Mouse (Mus musculus) heart, embryonic 15.5 days (tissue): ENCODE measurements around the gene Myd88. TPM values are rescaled to one million over a fixed set of nuclear protein-coding genes. Genes with fewer than 3 reads are reported as not detected.

Experiments
- ATAC-seq: fragments of 200-750 bp; cut with Nextera tagmentation; replicated peaks from 2 replicates; pipeline ENCODE4 v1.8.0; 2017; ENCODE audit warnings: low read depth, moderate TSS enrichment; ENCODE audit not compliant: insufficient number of reproducible peaks, insufficient read depth, low FRiP score
- H3K27ac ChIP-seq: fragments of 300-500 bp; sonication (generic); 2 replicates; pipeline ENCODE4 v1.5.1; 2015; ENCODE audit warnings: mild to moderate bottlenecking, inconsistent platforms
- H3K27me3 ChIP-seq: fragments of 300-500 bp; sonication (generic); 2 replicates; pipeline ENCODE4 v1.6.1; 2015; ENCODE audit warnings: inconsistent platforms
- H3K36me3 ChIP-seq: fragments of 300-500 bp; sonication (generic); 2 replicates; pipeline ENCODE4 v1.6.1; 2015; ENCODE audit warnings: mild to moderate bottlenecking, inconsistent platforms
- H3K4me1 ChIP-seq: fragments of 300-500 bp; sonication (generic); replicated peaks from 2 replicates; pipeline ENCODE4 v1.6.1; 2015; ENCODE audit warnings: inconsistent platforms
- H3K4me2 ChIP-seq: fragments of 300-500 bp; sonication (generic); 2 replicates; pipeline ENCODE4 v1.6.1; 2015; ENCODE audit warnings: inconsistent platforms, mild to moderate bottlenecking, moderate library complexity
- H3K4me3 ChIP-seq: fragments of 300-500 bp; sonication (generic); 2 replicates; pipeline ENCODE4 v1.5.1; 2015; ENCODE audit warnings: mild to moderate bottlenecking, inconsistent platforms
- H3K9ac ChIP-seq: fragments of 300-500 bp; sonication (generic); 2 replicates; pipeline ENCODE4 v1.6.1; 2015; ENCODE audit warnings: mild to moderate bottlenecking, inconsistent platforms
- H3K9me3 ChIP-seq: fragments of 300-500 bp; sonication (generic); replicated peaks from 2 replicates; pipeline ENCODE4 v1.6.1; 2016; ENCODE audit warnings: inconsistent platforms
- WGBS: fragments of 180-500 bp; shearing (Covaris S2); methylation state at CpG from one replicate; pipeline ENCODE4 v1.1.7; 2015; ENCODE audit warnings: mixed read lengths; 5-methylcytosine and 5-hydroxymethylcytosine counted together
- polyA plus RNA-seq: library from polyadenylated mRNA; unstranded; fragments of >200 nt; fragmentation: Nextera tagmentation; extraction: Ambion mirVana; gene quantifications from 2 replicates; pipeline ENCODE4 v1.2.1, GENCODE M21; 2015

Myd88 gene
- polyA plus RNA-seq, 1 experiment from 2014 or later: 14.9 TPM

DNA sequence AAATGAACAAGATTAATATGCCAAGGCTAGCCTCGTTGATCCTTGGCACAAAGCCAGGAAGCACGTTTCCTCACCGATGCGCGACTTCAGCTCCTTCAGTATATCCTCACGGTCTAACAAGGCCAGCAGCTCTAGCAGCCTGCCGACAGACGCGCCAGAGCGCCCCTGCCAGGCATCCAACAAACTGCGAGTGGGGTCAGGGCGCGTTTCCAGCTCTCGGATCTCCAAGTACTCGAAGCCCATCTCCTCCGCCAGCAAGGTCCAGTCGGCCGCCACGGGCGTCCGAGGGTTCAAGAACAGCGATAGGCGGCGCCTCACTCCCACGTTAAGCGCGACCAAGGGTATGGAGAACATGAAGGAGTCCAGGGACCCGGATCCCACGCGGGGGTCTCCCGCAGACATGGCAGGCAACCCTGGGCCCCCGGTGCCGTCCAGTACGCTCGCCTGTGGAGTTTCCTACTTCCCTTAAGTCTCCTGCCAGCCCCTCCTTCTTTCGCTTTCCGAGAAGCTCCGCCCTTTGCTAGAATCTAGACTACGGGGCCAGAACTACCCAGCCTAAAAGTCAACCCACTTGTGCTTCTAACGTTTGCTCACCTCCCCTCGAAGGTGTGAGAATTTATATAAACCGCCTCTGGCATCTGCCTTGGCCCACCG is 1.5 kb downstream of the Myd88 start, which contains the start of gene Acaa1a:
Gene Acaa1a (plus strand): TSS at position 119 of the 654 bp plus-strand sequence.
- Histone ChIP-seq H3K27me3 (no peaks in the 10 kb centered on the region), H3K27ac (peak within 1 kb of the TSS; percentile 93), H3K4me3 (peak within 1 kb of the TSS; percentile 84), H3K4me2 (peak within 1 kb of the TSS; percentile 94), H3K9me3 (no peaks in the 10 kb centered on the region), H3K4me1 (peaks cover 26% of the 10 kb centered on the region), H3K9ac (peak within 1 kb of the TSS; percentile 75), H3K36me3 (peaks cover 16% of the 10 kb centered on the region)
- WGBS: under 1% methylated on average over 43 of the region's 43 CpGs
- ATAC-seq: no peak

DNA sequence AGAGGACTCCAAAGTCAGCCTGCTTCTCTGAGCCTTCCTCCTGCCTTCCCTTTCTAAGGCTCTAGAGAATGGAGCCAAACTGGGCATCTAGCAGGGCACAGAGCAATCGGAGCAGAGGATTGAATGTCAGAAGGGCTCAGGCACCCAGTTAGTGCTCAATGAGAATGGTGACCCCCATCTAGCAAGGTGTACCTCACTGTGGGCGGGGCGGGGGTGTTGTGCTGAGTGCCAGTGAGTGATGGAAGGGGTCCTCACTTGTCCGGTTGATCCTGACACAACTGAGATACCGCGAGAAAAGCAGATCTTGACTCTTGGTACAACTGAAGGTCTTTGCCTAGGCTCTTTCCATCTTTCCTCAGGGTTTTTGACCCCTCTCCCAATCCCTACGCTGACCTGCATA is 2.1 kb downstream of the Myd88 start:
- Histone ChIP-seq H3K4me2 (peak overlapping the region; percentile 94), H3K27ac (no peak overlapping the region), H3K9me3 (no peaks in the 10 kb centered on the region), H3K4me1 (peaks cover 32% of the 10 kb centered on the region), H3K9ac (peak overlapping the region; percentile 75), H3K4me3 (peak overlapping the region; percentile 84), H3K36me3 (peaks cover 14% of the 10 kb centered on the region), H3K27me3 (no peaks in the 10 kb centered on the region)
- 44% methylated on average over 7 of the region's 7 CpGs for WGBS
- no peak for ATAC-seq

DNA sequence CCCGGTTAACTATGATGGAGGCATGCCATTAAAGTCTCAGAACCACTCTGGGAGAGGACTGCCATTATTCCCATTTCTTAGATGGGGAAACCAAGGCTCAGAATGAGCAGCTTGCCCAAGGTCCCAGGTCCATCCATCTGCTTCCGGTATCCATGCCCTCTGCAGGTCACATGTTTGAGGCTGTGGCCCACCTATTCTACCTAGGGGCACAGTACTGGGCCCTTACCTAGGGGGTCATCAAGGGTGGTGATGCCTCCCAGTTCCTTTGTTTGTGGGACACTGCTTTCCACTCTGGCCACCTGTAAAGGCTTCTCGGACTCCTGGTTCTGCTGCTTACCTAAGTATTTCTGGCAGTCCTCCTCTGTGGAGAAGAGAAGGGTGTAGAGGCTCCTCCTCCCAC is 2.9 kb downstream of the Myd88 start:
- no peak overlapping the region for H3K4me2 ChIP-seq
- no peak overlapping the region for H3K27ac ChIP-seq
- no peak overlapping the region for H3K4me3 ChIP-seq
- no peaks in the 10 kb centered on the region for H3K9me3 ChIP-seq
- no peak overlapping the region for H3K9ac ChIP-seq
- H3K27me3 ChIP-seq: no peaks in the 10 kb centered on the region
- peaks cover 6% of the 10 kb centered on the region; the same call in 1 of the 2 replicates for H3K36me3 ChIP-seq
- 88% methylated on average over 3 of the region's 3 CpGs for WGBS
- no peak for ATAC-seq
- H3K4me1 ChIP-seq: peaks cover 37% of the 10 kb centered on the region

DNA sequence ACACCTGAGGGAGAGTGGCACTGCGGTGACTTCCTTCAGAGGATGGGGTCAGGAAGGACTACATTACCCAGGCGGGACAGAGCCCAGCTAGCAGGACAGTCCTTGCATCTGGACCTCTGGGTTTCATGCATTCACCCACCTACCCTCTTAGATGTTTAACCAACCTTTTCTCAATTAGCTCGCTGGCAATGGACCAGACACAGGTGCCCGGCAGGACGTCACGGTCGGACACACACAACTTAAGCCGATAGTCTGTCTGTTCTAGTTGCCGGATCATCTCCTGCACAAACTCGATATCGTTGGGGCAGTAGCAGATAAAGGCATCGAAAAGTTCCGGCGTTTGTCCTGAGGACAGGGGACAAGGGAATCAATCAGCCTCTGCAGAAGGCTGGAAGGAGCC is 3.4 kb downstream of the Myd88 start:
- WGBS: 91% methylated on average over 14 of the region's 14 CpGs
- ATAC-seq: no peak
- no peak overlapping the region for H3K4me2 ChIP-seq
- no peak overlapping the region for H3K9ac ChIP-seq
- H3K9me3 ChIP-seq: no peaks in the 10 kb centered on the region
- H3K4me1 ChIP-seq: peaks cover 35% of the 10 kb centered on the region
- no peak overlapping the region for H3K4me3 ChIP-seq
- H3K36me3 ChIP-seq: 0 out of 2 replicates have a peak, but pooled peaks cover 1% of the 10 kb centered on the region
- H3K27me3 ChIP-seq: no peaks in the 10 kb centered on the region
- no peak overlapping the region for H3K27ac ChIP-seq

DNA sequence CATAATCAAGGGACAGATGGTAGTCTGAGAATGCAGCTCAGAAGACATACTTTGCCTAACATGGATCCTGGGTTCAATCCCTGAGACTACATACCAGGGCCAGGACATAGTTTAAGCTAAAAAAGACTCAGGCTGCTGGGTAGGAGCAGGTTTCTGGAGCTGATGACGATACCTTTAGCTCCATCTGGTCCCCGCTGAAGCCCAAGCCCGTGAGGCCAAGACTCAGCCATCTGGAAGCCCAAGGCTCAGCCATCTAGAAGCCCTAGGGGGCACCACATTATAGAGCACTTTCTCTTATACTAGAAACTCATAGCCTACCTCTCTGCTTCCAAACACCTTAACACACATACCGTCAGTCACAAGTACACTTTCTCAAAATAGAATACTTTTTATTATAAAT is 5.6 kb downstream of the Myd88 start:
- Histone ChIP-seq H3K9me3 (no peaks in the 10 kb centered on the region), H3K27me3 (no peaks in the 10 kb centered on the region), H3K4me1 (peaks cover 23% of the 10 kb centered on the region), H3K4me3 (no peak overlapping the region), H3K9ac (no peak overlapping the region), H3K27ac (no peak overlapping the region), H3K36me3 (no peaks in the 10 kb centered on the region), H3K4me2 (no peak overlapping the region)
- 87% methylated on average over 4 of the region's 4 CpGs for WGBS
- no peak for ATAC-seq

DNA sequence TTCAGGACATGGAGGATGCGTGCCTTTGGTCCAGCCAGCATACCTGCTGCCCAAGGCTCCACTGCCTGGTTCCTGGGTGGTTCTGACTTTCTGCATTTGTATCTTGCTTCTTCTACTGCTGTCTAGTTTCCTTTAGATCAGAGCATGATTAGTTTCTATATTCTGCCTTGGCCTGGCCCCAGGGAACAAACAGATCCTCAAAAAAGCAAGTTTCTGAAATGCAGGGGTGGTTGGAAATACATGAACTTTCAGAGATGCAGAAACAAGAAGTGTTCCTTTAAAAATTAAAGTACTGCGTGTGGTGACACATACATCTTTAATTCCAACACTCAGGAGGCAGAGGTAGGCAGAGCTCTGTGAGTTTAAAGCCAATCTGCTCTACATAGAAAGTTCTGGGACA is 6.4 kb downstream of the Myd88 start:
- ATAC-seq: no peak
- 83% methylated on average over 2 of the region's 2 CpGs for WGBS
- H3K4me2 ChIP-seq: no peak overlapping the region
- H3K9ac ChIP-seq: no peak overlapping the region
- peak overlapping the region; percentile 68 for H3K27ac ChIP-seq
- no peaks in the 10 kb centered on the region for H3K27me3 ChIP-seq
- H3K4me3 ChIP-seq: no peak overlapping the region
- peaks cover 17% of the 10 kb centered on the region for H3K4me1 ChIP-seq
- no peaks in the 10 kb centered on the region for H3K9me3 ChIP-seq
- no peaks in the 10 kb centered on the region for H3K36me3 ChIP-seq

DNA sequence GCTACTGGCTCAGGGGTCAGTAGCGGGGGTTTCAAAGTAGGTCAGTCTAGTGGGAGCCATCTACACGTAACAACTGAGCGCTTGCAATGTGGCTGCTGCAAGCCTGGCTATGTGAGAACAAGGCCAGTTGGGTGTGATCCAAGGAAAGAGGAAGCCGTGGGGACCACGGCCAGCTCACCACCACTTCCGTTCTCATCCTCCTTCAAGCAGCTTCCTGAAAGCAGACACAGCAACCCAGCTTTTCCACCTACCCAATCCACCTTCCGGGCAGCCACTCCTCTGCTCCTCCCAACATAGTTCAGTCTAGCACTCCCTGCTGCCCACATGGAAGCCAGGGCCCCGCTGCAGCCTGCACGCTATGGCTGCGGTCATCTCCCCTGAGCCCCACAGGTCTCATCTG is 6.9 kb downstream of the Myd88 start:
- H3K4me1 ChIP-seq: peaks cover 16% of the 10 kb centered on the region
- whole genome bisulfite sequencing: 28% methylated on average over 10 of the region's 10 CpGs
- H3K27ac ChIP-seq: peak overlapping the region; percentile 68
- no peaks in the 10 kb centered on the region for H3K36me3 ChIP-seq
- H3K4me2 ChIP-seq: peak overlapping the region; percentile 34
- no peaks in the 10 kb centered on the region for H3K27me3 ChIP-seq
- H3K9ac ChIP-seq: no peak overlapping the region
- H3K4me3 ChIP-seq: no peak overlapping the region
- peak; percentile 25; the same call in 1 of the 2 replicates for ATAC-seq
- no peaks in the 10 kb centered on the region for H3K9me3 ChIP-seq

DNA sequence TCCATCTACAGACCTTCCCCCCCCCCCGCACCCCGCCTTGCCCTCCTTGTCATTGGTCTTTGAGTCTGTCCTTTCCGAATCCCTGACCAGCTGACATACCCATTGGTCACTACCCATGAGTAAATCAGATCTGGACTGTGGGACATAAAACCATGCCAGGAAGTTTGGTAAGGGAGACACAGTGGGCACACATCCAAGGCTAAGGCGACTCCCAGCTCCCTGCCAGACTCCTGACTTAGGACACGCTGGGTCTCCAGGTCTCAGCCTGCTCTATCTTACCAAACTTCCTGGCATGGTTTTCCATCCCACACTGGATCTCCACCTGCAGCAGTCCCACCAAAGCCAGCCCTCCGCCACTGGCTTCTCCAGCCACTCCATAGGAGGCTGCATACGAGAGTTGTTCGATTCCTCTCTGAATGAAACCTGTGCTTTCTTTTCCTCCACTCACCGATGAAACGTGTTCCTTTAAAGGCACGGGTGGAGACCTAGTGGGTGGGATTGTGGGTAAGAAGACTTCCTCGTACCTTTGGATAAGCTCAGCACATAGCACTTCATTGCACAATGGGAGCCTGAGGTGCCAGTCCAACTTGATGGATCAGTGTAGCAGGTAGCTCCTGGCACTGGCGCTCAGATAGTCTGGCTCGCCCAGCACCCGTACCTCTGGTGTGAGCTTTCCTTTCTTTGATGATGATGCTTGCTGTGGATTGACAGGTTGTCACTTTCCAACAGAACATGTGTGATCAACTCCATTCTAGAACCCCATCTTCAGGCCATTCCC is 10.8 kb downstream of the Myd88 start:
- Histone ChIP-seq H3K27ac (no peak overlapping the region), H3K9me3 (no peaks in the 10 kb centered on the region), H3K4me3 (no peak overlapping the region), H3K27me3 (no peaks in the 10 kb centered on the region), H3K4me2 (no peak overlapping the region), H3K4me1 (peaks cover 11% of the 10 kb centered on the region), H3K9ac (no peak overlapping the region), H3K36me3 (no peaks in the 10 kb centered on the region)
- ATAC-seq: no peak
- WGBS: 78% methylated on average over 15 of the region's 15 CpGs

DNA sequence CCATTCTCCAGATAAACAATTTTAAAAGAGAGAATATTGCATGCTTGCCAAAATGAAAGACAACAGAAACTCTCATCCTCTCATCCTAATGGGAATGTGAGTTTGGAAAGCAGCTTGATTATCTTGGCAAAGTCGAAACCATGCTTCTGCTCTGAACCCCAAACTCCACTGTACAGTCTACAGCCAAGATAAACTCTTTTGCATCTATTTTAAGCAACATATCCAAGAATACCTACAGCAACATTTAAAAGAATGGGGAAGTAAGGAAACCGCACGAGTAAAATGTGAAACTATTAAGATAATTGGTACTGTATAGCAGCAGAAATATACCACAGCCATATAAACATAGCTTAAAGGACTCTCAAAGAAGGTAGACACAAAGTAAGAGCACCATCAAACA is 12.7 kb downstream of the Myd88 start:
- H3K36me3 ChIP-seq: no peaks in the 10 kb centered on the region
- no peaks in the 10 kb centered on the region for H3K9me3 ChIP-seq
- H3K4me1 ChIP-seq: peaks cover 2% of the 10 kb centered on the region; the same call in 1 of the 2 replicates
- H3K4me3 ChIP-seq: no peak overlapping the region
- H3K27me3 ChIP-seq: no peaks in the 10 kb centered on the region
- ATAC-seq: no peak
- WGBS: 43% methylated on average over 3 of the region's 3 CpGs
- no peak overlapping the region; the same call in 1 of the 2 replicates for H3K27ac ChIP-seq
- H3K9ac ChIP-seq: no peak overlapping the region
- H3K4me2 ChIP-seq: no peak overlapping the region

DNA sequence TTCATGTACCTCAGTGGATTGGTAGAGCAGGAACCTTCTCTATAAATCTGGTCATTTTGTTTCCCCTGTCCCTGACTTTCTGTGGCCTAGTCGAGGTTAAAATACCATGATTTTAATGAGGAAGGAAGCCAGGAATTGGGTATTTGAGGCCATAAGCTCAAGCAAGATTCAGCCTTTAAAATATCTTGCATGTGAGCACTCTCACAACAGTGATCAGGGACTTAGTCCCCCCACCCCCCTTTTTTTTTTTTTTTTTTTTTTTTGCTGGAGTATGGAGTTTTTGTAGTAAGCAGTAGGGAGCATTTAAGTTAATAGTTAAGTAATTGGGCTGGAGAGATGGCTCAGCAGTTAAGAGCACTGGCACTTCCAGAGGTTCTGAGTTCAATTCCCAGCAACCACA is 17.1 kb downstream of the Myd88 start:
- no peak overlapping the region for H3K4me2 ChIP-seq
- WGBS: 68% methylated on average over 1 of the region's 1 CpGs
- ATAC-seq: no peak

DNA sequence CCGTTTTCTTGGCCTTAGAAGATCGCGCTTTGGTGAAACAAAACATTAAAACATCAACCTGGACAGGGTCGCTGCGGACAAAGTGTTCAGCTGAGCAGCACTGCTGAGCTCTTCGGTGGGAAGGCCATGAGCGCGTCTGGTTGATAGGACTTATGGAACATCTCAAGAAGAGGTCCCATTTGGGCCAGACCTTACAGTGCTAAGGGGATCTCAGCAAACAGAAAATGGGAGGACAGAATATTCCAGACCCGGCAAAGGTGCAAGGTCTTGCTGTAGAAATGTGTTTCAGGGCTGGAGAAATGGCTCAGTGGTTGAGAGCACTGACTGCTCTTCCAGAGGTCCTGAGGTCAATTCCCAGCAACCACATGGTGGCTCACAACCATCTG is 18.0 kb downstream of the Myd88 start:
- H3K9me3 ChIP-seq: no peaks in the 10 kb centered on the region
- H3K9ac ChIP-seq: peak overlapping the region; percentile 53
- peak overlapping the region; percentile 88 for H3K27ac ChIP-seq
- peak overlapping the region; percentile 68 for H3K4me3 ChIP-seq
- peak overlapping the region; percentile 94 for H3K4me2 ChIP-seq
- no peak for ATAC-seq
- WGBS: 4% methylated on average over 9 of the region's 9 CpGs
- H3K27me3 ChIP-seq: no peaks in the 10 kb centered on the region
- H3K4me1 ChIP-seq: peaks cover 19% of the 10 kb centered on the region
- no peaks in the 10 kb centered on the region for H3K36me3 ChIP-seq

More for the DNA sequence above, 17.1 kb downstream of the Myd88 start:
- no peaks in the 10 kb centered on the region for H3K36me3 ChIP-seq
- no peak overlapping the region for H3K9ac ChIP-seq
- no peak overlapping the region for H3K4me3 ChIP-seq
- no peaks in the 10 kb centered on the region for H3K9me3 ChIP-seq
- H3K27ac ChIP-seq: no peak overlapping the region
- H3K4me1 ChIP-seq: peaks cover 19% of the 10 kb centered on the region
- no peaks in the 10 kb centered on the region for H3K27me3 ChIP-seq
